Mouse (Mus musculus): ENCODE measurements around the gene Ap5m1.
"Not testable (repeated sequence)": the region's sequence is repeated elsewhere in the genome, so short reads cannot be mapped to it uniquely, and the experiment has no call there.

DNA sequence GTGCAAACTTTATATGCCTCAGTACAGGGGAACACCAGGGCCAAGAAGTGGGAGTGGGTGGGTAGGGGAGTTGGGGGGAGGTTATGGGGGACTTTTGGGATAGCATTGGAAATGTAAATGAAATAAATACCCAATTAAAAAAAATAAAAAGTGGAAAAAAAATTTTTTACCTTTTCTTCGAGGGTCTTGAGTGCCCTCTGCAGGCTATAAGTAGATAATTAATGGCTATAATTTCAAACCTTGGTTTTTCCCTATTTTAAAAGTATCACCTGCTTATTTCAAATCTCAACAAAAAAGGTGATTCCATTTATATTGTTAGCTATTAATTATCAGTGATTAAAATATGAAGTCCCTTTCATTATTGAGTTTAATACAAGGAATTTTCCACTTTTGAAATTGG is 25.9 kb downstream of the Ap5m1 start:
- TF ChIP-seq CTCF (IDR thresholded peaks at IDR 0.05; ENCODE audit: low read depth, low read length); POLR2A (IDR thresholded peaks at IDR 0.05; ENCODE audit: borderline replicate concordance, low read depth, low read length): not testable (repeated sequence)

Data from bone marrow macrophage, adult 2 months (primary cell).